Mouse (Mus musculus): ENCODE results near the gene Nnat.
"Not testable (repeated sequence)": the region's sequence is repeated elsewhere in the genome, so short reads cannot be mapped to it uniquely, and the experiment has no call there.

Nnat gene

DNA sequence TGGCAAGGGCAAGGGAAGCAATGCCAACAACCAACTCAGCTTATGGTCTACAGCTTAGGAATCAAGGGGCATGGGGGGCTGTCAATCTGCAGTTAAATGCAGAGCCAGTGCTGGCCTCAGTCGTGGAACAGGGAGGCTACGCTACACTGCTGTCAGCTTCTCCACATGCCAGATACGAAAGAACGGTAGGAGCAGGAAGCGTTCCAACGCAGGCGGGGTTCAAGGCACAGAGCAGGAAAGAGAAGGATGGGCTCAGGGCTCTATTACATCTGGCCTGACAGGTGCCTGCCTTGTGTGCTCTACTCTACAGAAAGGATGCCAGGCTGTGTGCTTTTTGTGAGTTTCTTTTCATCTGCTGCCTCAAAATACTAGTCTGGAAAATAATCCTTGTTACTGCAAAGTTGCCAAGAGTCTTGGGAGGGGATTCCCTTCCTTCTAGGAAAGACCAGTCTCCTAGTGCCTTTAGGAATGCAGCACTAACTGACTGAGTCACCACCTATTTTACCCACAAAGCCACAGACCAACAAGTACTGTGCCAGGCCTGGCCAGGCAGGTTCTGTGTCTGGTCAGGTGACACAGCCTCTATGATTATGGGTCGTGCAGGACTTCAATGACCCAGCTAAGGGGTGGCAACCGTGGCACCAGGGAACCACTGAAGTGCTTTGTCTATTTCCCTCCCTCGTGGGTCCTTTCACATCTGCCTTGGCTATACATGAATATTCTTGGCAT lies 7.6 kb upstream of the Nnat start:
- no peak for DNase-seq (ENCODE audit: low spot score)

DNA sequence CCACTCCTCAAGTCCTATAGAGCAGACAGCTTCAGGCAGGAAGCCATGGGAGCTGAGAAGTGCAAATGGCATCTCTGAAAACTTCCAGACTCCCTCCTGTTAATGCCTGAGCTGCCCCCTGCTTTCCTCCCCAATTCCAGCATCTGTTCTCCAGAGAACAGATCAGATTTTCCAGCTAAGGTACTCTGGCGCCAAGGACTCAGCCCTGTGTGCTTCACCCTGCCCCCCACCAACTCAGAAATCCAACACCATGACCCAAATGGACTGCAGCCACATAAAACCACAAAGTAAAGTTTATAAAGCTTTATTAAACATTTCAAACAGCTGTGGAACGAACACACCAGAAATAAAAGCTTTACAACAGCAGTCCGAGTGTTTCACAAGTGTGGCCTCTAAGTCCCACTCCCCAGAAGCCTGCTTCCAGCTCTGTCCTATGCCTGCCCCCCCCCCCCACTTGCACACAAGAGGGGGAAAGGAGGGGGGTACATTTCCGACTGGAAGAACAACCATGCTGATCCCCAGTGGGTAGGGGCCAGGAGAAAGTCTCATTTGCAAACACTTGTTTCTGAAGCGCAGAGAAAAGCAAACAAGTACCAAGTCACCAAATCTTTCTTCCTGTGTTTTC lies 3.7 kb upstream of the Nnat start:
- DNase-seq (ENCODE audit: low spot score), result peak; percentile 48

DNA sequence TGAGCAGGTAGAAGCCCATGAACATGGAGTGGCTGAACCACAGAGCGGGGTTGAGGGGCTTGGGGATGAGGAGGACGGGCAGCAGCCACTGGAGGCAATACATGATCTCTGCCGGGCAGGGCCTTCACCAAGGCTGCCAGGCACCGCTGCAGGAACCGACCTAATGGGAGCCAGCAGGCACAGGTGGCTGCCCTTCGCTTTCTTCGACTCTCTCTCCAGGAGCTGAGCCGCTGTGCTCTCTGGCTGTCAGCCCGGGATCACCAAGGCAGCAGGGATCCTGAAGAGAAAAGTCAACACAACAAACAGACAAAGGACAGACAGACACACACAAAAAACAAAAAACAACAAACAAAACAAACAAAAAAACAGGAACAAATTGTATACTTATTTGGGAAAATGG lies 1.8 kb upstream of the Nnat start:
- DNase-seq (ENCODE audit: low spot score), result no peak

DNA sequence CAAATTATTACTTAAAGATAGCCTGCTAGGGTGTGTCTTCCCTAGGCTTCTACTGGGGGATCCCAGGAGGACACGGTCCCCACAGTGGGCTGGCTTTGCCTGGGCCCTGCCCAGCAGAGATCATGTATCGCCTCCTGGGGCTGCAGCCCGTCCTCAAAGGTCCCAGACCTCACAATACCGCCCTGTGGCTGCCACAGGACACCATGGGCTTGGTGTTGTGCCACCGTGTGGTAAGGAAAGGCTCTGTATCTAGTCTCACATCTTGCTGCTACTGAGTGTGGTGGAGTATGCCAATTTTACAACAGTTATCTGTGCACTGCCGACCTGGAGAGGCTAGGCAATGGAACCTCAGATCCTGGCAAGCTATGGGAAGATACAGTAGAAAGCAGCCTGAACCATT lies 1.4 kb upstream of the Nnat start:
- no peak for DNase-seq (ENCODE audit: low spot score)

DNA sequence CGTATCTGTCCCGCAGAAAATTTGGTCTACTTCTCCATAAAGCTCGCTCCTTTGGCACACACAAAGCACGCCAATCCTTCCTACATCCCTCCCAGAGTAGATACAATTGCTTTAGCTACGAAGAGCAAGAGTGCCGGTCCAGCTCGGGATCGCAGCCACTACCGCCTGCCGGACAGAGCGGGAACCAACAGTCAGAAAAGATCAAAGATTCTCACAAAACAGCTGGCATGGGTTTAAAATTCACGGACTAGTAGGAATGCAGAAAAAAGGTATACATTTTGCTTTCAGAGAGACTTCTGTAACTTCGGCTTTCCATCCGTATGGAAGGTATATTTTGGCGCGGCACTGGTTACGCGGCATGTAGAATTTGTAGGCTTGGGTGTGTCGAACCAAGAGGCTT lies 438 bp upstream of the Nnat start:
- no peak for DNase-seq (ENCODE audit: low spot score)

DNA sequence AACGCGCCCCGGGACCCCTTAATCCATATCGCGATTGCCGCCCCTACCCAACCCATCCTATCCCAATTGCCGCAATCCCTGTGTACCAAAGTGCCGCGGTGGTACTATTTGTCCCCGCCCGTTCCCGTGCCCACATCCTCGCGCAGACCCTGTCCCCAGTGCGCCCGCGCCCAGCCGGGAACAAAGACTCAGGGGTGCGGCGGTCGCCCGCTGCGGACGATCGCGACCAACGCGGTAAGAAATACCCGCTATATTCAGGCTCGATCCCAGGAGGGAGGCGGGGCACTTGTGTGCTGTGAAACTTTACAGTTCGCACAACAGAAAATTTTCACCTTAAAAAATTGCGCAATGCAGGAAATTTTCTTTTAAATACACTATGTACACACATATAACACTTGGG lies 424 bp downstream of the Nnat start:
- no peak for DNase-seq (ENCODE audit: low spot score)

DNA sequence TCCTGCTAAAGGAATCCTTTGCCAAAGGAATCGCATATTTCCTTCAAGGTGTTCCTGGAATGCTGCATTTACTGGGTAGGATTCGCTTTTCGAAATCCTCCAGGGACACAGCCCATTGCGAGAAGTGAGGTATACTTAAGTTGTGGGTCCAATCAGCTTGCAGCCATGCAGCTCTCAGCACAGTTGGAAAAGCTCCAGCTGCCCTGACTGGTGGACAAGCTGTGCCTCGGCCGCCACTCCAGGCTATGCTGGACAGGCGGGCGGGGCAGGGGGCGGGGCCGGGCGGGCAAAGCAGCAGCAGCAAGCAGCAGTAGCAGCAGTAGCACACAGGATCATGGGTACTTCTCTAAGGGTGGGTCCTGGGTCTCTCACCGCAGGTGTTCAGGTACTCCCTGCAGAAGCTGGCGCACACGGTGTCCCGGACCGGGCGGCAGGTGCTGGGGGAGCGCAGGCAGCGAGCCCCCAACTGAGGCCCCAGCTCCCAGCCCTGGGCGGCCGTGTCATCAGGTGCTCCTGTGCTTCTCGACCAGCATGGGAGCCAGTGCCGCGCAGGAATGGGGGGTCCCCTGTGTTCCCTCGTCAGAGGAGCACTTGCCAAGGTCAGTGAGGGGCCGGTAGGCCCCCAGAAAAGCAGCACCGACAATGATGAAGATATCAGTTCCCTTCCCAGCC lies 1.4 kb downstream of the Nnat start:
- peak; percentile 60 for DNase-seq (ENCODE audit: low spot score)

DNA sequence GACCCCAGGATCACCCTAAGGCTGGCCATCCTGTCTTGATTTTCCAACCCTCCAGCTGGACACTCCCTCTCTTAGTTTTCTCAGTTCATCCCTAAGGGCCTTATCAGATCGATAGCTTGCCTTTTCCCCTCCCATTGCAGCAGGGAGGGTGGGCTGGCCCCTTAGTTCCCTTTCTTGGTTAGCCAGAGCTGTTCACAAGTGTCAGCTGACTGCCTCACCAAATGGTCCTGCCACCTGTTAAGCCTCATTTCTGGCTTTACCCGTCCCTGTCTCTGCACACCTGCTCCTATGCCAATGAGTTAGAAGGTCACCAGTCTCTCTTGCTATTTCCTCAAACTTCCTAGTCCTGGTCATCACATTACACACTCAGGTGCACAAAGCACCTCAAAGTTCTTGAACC lies 3.2 kb downstream of the Nnat start:
- DNase-seq (ENCODE audit: low spot score), result no peak

DNA sequence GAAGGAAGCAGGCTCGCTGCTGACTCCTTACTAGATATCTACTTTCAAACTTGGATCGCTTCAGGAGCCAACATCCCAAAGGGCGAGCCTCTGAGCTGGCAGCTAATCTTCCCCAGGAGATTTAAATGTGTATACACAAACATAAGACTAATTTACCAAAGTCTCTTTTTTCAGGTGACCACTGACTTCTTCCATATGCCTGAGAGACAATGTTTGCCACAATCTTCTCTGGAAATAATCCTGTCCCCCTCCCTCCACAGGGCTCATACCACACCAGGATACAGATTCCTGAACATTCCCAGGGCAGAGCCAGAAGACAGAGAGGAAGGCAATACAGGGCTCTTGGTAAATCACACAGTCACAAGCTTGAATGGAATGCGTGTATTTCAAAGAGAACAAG lies 4.8 kb downstream of the Nnat start:
- DNase-seq (ENCODE audit: low spot score), result no peak

DNA sequence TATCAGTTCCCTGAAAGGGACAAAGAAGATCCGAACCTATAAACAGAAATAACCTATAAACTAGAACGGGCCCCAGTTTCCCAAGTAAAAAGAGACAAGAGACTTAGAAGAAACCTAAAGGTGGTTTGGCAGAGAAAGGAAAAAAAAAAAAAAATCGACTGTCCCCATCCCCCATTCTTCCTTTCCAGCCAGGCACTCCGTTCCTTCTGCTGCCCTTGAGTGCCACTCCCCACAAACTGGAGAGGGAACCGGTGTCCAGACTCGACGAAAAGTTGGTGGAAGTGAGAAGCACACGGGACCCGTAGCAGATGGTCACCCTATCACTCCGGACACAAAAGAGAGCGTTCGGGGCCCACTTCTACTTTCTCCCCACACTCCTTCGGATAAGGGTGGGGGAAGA lies 5.6 kb downstream of the Nnat start:
- DNase-seq (ENCODE audit: low spot score), result no peak

DNA sequence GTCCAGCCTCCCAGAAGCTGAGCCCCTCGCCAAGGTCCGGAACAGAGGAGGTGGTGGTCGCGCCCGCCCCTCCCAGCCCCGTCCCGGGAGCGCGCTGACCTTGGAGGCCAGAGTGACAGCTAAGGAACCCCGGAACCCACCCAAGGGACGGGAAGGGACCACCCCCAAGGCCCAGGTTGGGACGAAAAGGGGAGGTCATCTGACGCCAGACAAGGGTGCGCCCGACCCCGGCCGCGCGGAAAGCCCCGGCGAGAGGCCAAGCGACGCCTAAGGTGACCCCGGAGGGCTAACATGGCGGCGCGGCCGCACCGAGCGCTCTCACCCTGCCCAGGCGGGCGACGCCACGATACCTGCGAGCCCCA lies 6.0 kb downstream of the Nnat start:
- DNase-seq (ENCODE audit: low spot score), result no peak

DNA sequence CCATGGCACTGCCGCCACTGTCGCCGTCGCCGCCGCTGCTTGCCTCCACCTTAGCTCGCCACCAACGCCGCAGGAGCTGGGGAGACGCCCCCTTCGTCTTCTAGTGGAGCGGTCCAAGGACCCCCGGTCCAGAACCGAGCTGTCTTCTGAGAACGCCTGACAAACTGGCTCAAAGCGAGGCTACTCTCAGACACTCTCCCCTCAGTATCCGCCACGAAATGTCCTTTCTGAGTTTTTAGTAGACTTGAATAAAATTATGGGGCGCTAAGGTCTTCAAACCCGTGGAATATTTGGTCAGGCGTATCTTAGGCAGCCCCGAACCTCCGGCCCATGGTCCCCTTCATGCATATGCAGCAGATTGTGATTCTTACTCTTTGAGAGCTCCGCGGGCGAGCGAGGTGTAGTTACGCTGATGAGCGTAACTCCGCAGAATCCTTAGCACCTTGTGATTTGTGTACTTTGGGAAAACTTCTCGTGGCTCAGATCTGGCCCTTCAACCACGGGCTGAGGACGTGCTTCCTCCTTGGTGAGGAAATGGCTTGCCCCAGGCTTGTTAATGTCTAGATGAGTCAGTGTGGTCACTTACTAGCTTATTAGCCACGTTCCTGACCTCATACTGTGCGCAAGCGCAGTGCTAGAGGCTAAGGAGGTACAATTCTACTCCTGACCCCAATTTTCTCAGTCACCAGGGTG lies 6.5 kb downstream of the Nnat start:
- DNase-seq (ENCODE audit: low spot score), result peak; percentile 93

DNA sequence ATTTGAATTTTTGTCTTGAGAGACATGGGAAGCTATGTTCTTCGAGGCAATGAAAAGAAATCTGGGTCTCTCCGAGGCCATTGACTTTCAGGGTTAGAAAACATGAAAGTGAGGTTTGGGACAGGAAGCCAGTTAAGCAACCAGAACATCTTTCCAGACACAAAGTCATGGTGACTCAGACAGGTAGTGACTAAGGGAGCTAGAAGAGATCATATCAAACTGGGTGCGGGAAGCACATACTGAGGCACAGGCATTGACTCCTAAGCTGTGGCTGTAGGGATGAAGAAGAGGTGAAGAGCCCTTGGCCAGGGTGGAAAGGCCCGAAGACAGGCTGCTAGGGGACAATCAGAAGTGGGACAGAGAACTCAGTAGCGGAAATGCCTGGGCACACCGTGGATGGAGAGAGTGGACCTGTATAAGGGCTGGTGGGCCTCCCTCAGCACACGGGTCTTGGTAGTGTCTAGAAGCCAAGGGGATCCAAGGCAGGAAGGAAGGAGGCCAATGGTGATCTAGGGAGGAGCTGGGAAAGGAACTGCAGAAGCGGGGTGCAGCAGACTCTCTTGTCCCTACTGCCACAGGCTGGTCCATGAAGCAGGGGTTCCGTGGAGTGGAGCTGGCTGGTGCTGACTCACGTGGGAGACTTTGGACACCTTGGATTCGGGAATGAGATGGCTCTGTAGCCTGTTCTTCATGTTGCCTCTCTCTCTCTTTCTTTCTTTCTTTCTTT lies 7.5 kb downstream of the Nnat start:
- no peak for DNase-seq (ENCODE audit: low spot score)

DNA sequence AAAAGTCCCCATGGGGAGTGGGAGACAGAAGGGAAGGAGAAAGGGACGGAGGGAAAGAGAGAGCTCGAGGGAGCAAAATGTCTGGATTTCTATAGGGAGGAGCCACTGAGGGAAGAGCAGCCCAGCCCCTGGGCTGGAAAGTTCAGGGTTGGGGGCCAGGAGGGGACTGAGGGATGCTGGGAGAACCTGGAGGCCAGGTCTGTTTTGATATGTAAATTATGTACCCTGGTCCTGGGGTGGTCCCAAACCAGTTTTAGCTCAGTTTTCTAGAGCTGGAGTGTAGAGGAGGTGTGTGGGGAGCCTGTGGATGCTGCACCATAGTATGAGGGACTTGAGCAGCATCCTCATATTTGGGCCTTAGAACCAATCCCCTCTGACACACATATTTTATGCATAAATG lies 9.0 kb downstream of the Nnat start:
- DNase-seq (ENCODE audit: low spot score), result no peak

DNA sequence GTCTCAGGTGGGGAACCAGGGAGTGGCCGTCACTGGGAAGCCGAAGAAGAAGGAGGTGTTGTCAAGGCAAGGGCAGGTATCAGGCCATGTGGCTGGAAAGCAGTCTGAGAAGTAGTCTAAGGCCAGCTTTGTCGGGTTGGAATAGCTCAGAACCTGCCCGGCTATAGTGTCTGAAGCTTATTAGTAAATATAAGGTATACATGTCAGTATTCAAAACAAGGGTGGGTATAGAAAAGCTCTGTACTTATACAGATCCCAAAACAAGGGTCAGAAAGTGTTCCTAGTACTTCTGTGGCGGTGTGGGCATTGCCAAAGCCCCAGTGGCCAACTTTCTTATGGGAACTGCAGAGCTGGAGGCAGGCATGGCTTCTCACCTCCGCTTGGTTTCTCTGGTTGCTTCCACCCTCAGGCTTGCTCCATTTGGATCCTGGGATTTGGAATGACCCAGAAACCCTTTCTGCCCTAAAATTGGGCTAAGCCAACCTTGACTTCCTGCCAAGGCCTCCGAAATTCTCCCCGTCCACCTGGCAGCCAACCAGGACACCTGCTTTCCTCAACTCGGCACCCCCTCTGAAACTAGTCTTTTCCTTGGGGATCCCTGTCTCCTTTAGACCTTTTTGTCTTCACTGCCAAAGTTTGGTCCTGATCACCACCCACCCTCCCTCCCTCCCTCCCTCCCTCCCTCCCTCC lies 10.1 kb downstream of the Nnat start:
- no peak for DNase-seq (ENCODE audit: low spot score)

DNA sequence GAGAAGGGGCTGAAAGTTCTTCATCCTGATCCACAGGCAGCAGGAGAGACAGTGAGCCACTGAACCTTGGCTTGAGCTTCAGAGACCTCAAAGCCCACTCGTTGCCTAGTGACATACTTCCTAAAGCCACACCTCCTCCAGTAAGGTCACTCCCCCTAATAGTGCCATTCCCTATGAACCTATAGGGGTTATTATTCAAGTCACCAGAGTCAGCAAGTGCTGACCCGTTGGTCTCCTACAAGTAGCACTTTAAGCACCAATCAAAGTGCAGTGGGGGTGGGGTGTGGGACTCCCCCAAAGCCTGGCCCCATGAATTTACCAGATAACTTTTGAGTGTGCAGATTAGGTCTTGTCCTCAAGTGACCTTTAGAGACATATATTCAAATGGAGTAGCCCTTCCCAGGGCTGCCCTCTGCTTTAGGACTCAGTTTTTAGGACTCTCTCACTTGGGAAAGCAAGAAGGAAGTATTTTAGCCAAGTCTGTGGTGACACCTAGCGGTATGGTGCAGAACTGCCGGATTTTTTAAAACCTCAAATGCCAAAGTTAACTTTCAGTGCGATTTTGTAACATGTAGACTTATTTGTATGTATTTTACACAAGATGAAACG lies 11.4 kb downstream of the Nnat start, which contains the start of gene Blcap:
Gene Blcap, minus strand, starts transcription at position 51 of the 609 bp plus-strand sequence.
- no peak for DNase-seq (ENCODE audit: low spot score)

DNA sequence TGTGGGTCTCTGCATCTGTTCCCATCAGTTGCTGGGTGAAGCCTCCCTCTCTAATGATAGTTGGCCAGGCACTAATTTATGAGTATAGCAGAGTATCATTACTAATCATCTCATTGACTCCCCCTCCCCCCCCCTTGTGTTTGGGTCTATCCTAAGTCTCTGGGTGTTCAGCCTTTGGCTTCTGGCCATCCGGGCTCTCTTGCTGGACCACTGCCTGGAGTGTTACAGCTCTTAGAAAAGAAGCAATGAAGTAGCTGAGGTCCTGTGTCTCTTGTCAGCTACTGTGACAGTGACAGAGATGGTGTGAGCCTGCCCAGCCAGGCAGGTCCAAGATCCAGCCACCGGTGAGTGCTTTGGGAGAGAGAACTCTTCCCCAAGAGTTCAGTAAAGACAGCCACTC lies 12.9 kb downstream of the Nnat start:
- DNase-seq (ENCODE audit: low spot score), result no peak

DNA sequence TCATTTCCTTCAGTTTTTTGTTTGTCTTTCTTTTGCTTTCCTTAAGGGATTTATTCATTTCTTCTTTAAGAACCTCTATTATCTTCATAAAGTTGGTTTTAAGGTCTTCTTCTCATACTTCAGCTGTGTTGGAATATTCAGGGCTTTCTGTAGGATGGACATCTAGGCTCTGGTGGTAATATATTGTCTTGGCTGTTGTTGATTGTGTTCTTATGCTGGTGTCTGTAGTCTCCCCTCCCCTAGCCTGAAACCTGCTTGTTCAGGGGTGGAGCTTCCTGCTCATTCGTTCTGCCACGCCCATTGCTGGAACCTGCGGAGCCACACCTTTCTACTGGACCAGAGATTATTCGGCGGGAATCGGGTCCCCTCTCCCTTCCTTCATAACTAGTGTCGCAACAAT lies 25.5 kb downstream of the Nnat start:
- DNase-seq (ENCODE audit: low spot score), result not testable (repeated sequence)

DNA sequence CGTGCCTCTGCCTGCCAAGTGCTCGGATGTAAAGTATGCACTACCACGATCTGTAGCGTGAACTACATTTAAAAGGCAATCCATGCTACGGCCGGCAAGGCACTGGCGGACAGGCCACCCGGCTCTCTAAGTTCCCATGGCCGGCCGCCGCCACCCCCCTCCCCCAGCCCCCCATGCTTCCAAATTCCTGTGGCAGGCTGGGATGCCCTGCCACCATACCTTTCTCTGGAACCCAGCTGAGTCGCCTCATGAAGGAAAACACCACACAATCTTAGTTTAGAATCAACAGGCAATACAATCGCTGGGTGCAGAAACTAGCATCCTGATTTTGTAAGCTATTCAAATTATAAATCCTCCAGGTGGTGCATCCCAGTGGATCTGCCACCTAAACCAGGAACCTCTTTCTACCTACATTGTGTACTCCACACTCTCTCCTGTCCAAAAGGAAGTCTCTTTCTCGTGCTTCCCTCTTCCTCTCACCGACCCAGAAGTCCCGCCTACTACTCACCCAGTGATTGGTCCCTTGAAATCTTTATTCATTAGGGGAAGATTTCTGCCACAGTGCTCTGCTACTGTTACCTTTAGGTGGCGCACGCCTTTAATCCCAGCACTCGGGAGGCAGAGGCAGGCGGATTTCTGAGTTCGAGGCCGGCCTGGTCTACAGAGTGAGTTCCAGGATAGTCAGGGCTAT lies 37.1 kb downstream of the Nnat start:
- no peak for DNase-seq (ENCODE audit: low spot score)

DNA sequence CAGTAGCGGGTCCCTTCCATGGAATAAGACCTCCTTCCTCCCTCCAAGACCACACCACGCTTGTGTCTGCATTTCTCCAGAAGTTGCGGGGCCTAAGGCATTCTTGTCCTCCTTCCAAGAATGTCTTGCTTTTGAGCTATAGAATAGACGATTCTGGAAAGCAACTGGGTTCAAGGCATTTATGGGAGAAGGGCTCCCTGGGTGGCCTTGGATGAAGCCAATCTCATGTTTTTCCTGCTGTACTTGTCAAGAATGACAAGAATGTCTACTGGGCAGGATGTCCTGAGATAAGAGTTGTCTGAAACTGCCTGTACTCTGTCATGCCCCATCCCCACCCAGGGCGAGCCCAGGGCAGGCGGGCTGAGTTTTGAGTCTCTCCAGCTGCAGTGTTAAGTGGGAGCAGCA lies 41.6 kb downstream of the Nnat start:
- peak; percentile 79 for DNase-seq (ENCODE audit: low spot score)

Data from yolk sac, embryonic 10.5 days (tissue).